Mouse (Mus musculus): ENCODE measurements at regions not wholly inside any gene's neighbourhood (a gene's known extent, or its start where the extent isn't known, plus 50 kb on each side); places are given as distances from the start of the nearest gene placed in this dataset.

- Histone ChIP-seq H3K9me3 (ENCODE audit: control insufficient read depth, low read length) (no peaks in the 10 kb centered on the region), H3K4me1 (ENCODE audit: control insufficient read depth, insufficient read depth, low read length) (no peaks in the 10 kb centered on the region), H3K27ac (replicated peaks; ENCODE audit: low read depth, low read length) (no peak overlapping the region), H3K4me2 (replicated peaks; ENCODE audit: low read depth, low read length, severe bottlenecking) (no peak overlapping the region), H3K27me3 (ENCODE audit: control insufficient read depth, insufficient read depth, low read length) (no peaks in the 10 kb centered on the region), H3K36me3 (ENCODE audit: control insufficient read depth, insufficient read depth, low read length) (no peaks in the 10 kb centered on the region), H3K9ac (ENCODE audit: low read depth, low read length, severe bottlenecking) (no peak overlapping the region), H3K4me3 (replicated peaks; ENCODE audit: low read length) (no peak overlapping the region)
- no peak for TF ChIP-seq POLR2A (IDR thresholded peaks at IDR 0.05; ENCODE audit: borderline replicate concordance, extremely low read depth, insufficient read depth, insufficient read length)
- DNase-seq (ENCODE audit: low spot score) (no peak), ATAC-seq (ENCODE audit: low FRiP score, low read depth) (no peak)
- 86% methylated on average over 4 of the region's 4 CpGs for WGBS
Measured at GRCm38 (mm10) chr11:56898548-56898951, 112.6 kb upstream of the Gria1 start.

- no peak for DNase-seq (ENCODE audit: low spot score)
- TF ChIP-seq POLR2A (IDR thresholded peaks at IDR 0.05; ENCODE audit: borderline replicate concordance, extremely low read depth, insufficient read depth, insufficient read length): no peak
Measured at GRCm38 (mm10) chr11:56901201-56901600, 110.0 kb upstream of the Gria1 start.

GRCm38 (mm10) chr11:56925368-56925896 lies 85.8 kb upstream of the Gria1 start:
- ATAC-seq (ENCODE audit: low FRiP score, low read depth) (no peak), DNase-seq (ENCODE audit: low spot score) (no peak)
- H3K9me3 ChIP-seq (ENCODE audit: control insufficient read depth, low read length): no peaks in the 10 kb centered on the region
- no peaks in the 10 kb centered on the region for H3K36me3 ChIP-seq (ENCODE audit: control insufficient read depth, insufficient read depth, low read length)
- no peak overlapping the region for H3K4me3 ChIP-seq (replicated peaks; ENCODE audit: low read length)
- WGBS: 69% methylated on average over 7 of the region's 7 CpGs
- no peak overlapping the region for H3K9ac ChIP-seq (ENCODE audit: low read depth, low read length, severe bottlenecking)
- H3K4me1 ChIP-seq (ENCODE audit: control insufficient read depth, insufficient read depth, low read length): no peaks in the 10 kb centered on the region
- H3K27ac ChIP-seq (replicated peaks; ENCODE audit: low read depth, low read length): no peak overlapping the region
- H3K4me2 ChIP-seq (replicated peaks; ENCODE audit: low read depth, low read length, severe bottlenecking): no peak overlapping the region
- H3K27me3 ChIP-seq (ENCODE audit: control insufficient read depth, insufficient read depth, low read length): no peaks in the 10 kb centered on the region
- no peak for TF ChIP-seq POLR2A (IDR thresholded peaks at IDR 0.05; ENCODE audit: borderline replicate concordance, extremely low read depth, insufficient read depth, insufficient read length)

More at GRCm38 (mm10) chr11:56901201-56901600, 110.0 kb upstream of the Gria1 start:
- Histone ChIP-seq H3K9me3 (ENCODE audit: control insufficient read depth, low read length) (no peaks in the 10 kb centered on the region), H3K27ac (replicated peaks; ENCODE audit: low read depth, low read length) (no peak overlapping the region), H3K4me2 (replicated peaks; ENCODE audit: low read depth, low read length, severe bottlenecking) (no peak overlapping the region), H3K4me1 (ENCODE audit: control insufficient read depth, insufficient read depth, low read length) (no peaks in the 10 kb centered on the region), H3K4me3 (replicated peaks; ENCODE audit: low read length) (no peak overlapping the region), H3K9ac (ENCODE audit: low read depth, low read length, severe bottlenecking) (no peak overlapping the region), H3K27me3 (ENCODE audit: control insufficient read depth, insufficient read depth, low read length) (no peaks in the 10 kb centered on the region), H3K36me3 (ENCODE audit: control insufficient read depth, insufficient read depth, low read length) (no peaks in the 10 kb centered on the region)
- no peak for ATAC-seq (ENCODE audit: low FRiP score, low read depth)
- 83% methylated on average over 3 of the region's 3 CpGs for WGBS

- Histone ChIP-seq H3K4me2 (replicated peaks; ENCODE audit: low read depth, low read length, severe bottlenecking) (no peak overlapping the region), H3K27me3 (ENCODE audit: control insufficient read depth, insufficient read depth, low read length) (no peaks in the 10 kb centered on the region), H3K4me3 (replicated peaks; ENCODE audit: low read length) (no peak overlapping the region), H3K9ac (ENCODE audit: low read depth, low read length, severe bottlenecking) (no peak overlapping the region), H3K9me3 (ENCODE audit: control insufficient read depth, low read length) (no peaks in the 10 kb centered on the region), H3K36me3 (ENCODE audit: control insufficient read depth, insufficient read depth, low read length) (no peaks in the 10 kb centered on the region), H3K27ac (replicated peaks; ENCODE audit: low read depth, low read length) (no peak overlapping the region), H3K4me1 (ENCODE audit: control insufficient read depth, insufficient read depth, low read length) (no peaks in the 10 kb centered on the region)
- TF ChIP-seq POLR2A (IDR thresholded peaks at IDR 0.05; ENCODE audit: borderline replicate concordance, extremely low read depth, insufficient read depth, insufficient read length): no peak
- 26% methylated on average over 7 of the region's 7 CpGs for WGBS
- ATAC-seq (ENCODE audit: low FRiP score, low read depth) (no peak), DNase-seq (ENCODE audit: low spot score) (no peak)
Measured at GRCm38 (mm10) chr11:56932766-56933165, 78.4 kb upstream of the Gria1 start.

GRCm38 (mm10) chr11:56952357-56952756 lies 58.8 kb upstream of the Gria1 start:
- TF ChIP-seq POLR2A (IDR thresholded peaks at IDR 0.05; ENCODE audit: borderline replicate concordance, extremely low read depth, insufficient read depth, insufficient read length): no peak
- no peak overlapping the region for H3K9ac ChIP-seq (ENCODE audit: low read depth, low read length, severe bottlenecking)

GRCm38 (mm10) chr11:56957824-56958223 lies 53.4 kb upstream of the Gria1 start:
- no peak for TF ChIP-seq POLR2A (IDR thresholded peaks at IDR 0.05; ENCODE audit: borderline replicate concordance, extremely low read depth, insufficient read depth, insufficient read length)
- no peaks in the 10 kb centered on the region for H3K4me1 ChIP-seq (ENCODE audit: control insufficient read depth, insufficient read depth, low read length)
- no peak overlapping the region for H3K4me2 ChIP-seq (replicated peaks; ENCODE audit: low read depth, low read length, severe bottlenecking)
- H3K27me3 ChIP-seq (ENCODE audit: control insufficient read depth, insufficient read depth, low read length): no peaks in the 10 kb centered on the region
- no peak overlapping the region for H3K4me3 ChIP-seq (replicated peaks; ENCODE audit: low read length)
- H3K9me3 ChIP-seq (ENCODE audit: control insufficient read depth, low read length): no peaks in the 10 kb centered on the region
- H3K9ac ChIP-seq (ENCODE audit: low read depth, low read length, severe bottlenecking): no peak overlapping the region
- DNase-seq (ENCODE audit: low spot score): no peak
- ATAC-seq (ENCODE audit: low FRiP score, low read depth): no peak
- H3K36me3 ChIP-seq (ENCODE audit: control insufficient read depth, insufficient read depth, low read length): no peaks in the 10 kb centered on the region
- H3K27ac ChIP-seq (replicated peaks; ENCODE audit: low read depth, low read length): no peak overlapping the region
- WGBS: 82% methylated on average over 2 of the region's 2 CpGs

More at GRCm38 (mm10) chr11:56952357-56952756, 58.8 kb upstream of the Gria1 start:
- DNase-seq (ENCODE audit: low spot score) (no peak), ATAC-seq (ENCODE audit: low FRiP score, low read depth) (no peak)
- Histone ChIP-seq H3K4me2 (replicated peaks; ENCODE audit: low read depth, low read length, severe bottlenecking) (no peak overlapping the region), H3K27me3 (ENCODE audit: control insufficient read depth, insufficient read depth, low read length) (no peaks in the 10 kb centered on the region), H3K4me1 (ENCODE audit: control insufficient read depth, insufficient read depth, low read length) (no peaks in the 10 kb centered on the region), H3K27ac (replicated peaks; ENCODE audit: low read depth, low read length) (no peak overlapping the region), H3K9me3 (ENCODE audit: control insufficient read depth, low read length) (no peaks in the 10 kb centered on the region), H3K4me3 (replicated peaks; ENCODE audit: low read length) (no peak overlapping the region), H3K36me3 (ENCODE audit: control insufficient read depth, insufficient read depth, low read length) (no peaks in the 10 kb centered on the region)
- 74% methylated on average over 2 of the region's 2 CpGs for WGBS
